Mouse (Mus musculus): ENCODE data around the gene Adcy10.

The Adcy10 gene

DNA sequence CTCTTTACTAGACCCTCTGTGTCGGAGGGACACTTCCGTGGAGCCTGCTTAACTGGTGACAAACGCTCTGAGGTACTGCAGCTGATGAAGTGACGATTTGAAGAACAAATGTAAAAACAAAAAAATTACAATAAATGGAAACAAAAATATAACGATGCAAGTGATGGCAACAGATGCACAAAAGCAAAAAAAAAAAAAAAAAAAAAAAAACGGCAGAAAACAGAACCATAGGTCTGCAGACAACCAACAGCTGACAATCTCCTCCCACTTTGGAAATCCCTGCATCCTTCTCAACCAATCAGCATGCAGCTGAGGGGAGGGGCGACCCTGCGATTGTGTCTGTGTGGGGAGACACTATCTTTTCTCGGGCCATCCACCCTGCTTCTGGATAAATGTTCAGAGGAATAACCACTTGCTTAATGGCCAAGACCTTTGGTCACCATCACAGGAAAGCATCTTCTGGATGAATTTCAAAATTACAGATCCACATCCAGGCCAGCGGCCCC lies 116.8 kb downstream of the Adcy10 start:
- no peak for DNase-seq (ENCODE audit: low read depth in 2 of 2, low spot score in 2 of 2)

DNA sequence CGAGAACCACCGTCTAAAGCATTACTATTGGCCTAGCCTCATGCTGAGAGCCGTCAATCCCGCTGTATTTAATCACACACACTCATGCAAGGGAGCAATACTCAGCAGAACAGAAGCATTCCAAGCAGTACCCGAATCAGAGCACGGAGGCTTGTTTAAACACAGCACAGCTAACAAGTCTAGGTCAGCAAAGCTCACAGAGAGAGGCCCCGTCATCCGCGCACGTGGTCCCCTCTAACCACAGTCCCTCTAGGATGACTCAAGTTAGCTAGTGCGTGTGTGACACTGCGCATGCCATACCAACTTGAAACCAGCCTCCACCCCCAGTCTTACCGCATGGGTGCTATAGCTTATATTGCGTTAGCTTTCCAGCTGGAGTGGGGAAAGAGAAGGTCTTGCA lies 118.2 kb downstream of the Adcy10 start:
- no peak for DNase-seq (ENCODE audit: low read depth in 2 of 2, low spot score in 2 of 2)

DNA sequence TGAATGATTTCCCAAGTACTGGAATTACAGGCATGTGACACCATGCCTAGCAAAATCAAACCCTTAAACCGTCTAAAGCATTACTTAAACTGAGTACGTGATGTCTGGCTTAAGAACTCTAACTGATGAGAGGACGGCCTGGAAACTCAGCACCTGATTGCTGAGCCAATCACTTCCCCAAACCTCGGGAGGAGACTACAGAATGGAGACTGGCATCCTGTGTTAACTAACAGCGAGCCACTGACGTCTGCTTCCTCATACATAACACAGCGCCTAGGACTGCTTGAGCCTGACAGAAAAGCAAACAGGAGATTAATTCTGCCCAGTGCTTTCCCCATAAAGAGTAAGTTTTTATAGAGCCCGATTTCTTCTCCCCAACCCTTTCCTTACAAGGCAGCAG lies 119.2 kb downstream of the Adcy10 start:
- DNase-seq (ENCODE audit: low read depth in 2 of 2, low spot score in 2 of 2): no peak

DNA sequence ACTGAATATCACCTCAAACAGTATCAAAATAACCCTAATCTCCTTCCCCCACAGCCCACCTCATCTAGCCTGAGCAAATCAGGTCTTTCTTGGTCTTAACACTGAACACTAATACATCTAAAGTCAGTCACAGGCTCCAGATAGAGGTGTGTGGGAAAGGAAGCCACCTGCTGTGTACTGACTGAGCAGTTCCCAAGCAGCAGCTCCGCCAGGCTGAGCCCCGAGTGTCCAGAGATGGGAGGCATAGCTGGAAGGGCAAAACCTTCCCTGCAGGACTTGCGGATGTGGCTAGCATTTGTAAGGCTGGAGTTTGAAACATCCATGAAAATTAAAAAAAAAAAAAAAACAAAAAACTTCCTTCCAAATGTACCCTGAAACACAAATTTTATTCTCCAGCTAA lies 120.1 kb downstream of the Adcy10 start:
- no peak for DNase-seq (ENCODE audit: low read depth in 2 of 2, low spot score in 2 of 2)

DNA sequence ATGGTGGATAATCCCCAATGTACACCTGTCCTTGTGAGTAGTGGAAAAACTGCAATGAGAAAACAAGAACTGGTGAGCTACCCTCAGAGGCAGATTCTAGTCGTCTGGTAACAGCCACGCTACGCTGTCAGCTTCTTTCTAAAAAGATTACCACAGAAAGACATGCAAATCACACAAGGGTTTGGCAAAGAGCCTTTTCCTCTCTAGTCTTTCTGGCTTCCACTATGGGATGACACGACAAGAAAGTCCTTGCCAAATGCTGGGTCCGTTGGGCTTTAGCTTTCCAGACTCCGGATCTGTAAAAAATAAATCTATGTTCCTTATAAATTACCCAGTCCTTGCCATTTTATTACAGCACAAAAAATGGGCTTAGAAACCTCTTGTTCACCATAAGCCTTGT lies 120.8 kb downstream of the Adcy10 start:
- DNase-seq (ENCODE audit: low read depth in 2 of 2, low spot score in 2 of 2): no peak

DNA sequence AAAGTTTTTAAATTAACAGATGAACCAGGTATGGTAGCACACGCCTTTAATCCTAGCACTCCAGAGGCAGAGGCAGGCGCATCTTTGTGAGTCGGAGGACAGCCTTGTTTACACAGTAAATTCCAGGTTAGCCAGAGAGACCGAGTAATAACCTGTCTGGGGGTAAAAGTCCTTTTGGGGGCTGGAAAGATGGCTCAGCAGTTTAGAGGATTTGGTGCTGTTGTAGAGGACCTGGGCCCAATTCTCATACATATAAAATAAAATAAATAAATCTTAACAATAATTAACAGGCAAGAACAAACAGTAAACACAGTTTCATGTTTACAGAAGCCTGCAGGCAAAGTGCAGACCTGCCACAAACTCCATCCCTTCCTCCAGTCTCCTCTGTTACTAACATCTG lies 123.9 kb downstream of the Adcy10 start:
- DNase-seq (ENCODE audit: low read depth in 2 of 2, low spot score in 2 of 2): no peak

DNA sequence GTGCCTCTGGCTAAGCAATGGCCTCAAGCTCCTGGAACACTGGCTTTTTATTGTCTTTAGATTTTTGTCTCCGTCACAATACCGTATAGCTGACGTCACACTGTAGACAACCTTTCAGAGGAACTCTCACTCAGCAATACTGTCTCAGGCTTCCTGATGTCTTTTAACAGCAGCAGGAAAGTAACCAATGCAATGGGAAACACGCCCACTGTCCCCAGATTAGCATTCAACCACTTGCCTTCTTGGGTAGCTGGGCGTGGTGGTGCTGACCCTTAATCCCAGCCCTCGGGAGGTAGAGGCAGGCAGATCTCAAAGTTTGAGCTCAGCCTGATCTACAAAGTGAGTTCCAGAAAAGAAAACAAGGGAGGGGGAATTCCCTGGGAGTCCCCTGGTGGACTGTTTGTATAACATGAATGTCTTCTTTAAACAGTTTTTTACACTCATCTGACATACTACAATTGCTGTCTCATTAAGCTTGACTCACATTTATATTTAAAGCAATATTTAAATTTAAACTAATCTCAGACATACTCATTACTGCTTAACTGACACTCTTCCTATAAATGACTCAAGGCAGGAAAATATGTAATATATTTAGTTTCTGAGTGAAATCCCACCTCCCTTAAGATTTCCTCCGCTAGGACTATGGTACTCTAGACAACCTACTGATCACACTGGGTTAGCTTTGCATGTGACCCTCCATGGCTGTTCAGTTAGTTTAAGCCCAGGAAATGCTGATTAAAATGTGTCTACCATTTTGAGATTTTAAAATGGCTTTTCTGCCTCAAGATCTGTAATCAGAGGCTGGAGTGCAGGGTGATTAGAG lies 124.7 kb downstream of the Adcy10 start:
- DNase-seq (ENCODE audit: low read depth in 2 of 2, low spot score in 2 of 2): no peak

DNA sequence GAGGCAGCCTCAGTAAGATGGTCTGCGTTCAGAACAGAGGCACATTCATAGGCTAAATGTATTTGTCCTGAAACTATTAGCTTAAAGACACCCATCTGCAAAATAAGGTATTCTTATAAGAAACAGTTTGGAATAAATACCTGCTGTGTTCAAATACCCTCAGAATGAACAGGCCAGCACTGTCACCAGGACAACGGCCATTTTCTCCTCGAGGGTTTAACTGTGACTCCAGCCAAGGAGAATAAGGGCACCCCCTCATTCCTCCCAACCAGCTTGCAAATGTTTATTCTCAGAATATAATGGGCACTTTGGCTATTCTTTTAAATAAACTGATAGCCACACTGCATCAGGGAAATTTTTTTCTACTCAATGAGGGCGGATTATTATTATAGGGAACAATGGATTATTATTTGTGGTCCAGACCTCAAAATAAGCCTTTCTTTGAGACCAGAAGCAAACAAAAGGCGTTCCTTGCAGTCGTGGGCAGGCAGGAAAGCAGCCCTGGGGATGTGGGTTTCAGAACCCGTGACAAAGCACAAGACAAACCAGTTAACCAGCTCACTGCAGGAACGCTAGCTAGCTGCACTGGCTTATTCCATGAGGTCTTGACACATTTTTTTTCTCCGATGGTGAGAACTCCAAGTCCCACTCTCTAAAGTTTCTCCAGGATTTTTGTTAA lies 125.5 kb downstream of the Adcy10 start:
- no peak for DNase-seq (ENCODE audit: low read depth in 2 of 2, low spot score in 2 of 2)

DNA sequence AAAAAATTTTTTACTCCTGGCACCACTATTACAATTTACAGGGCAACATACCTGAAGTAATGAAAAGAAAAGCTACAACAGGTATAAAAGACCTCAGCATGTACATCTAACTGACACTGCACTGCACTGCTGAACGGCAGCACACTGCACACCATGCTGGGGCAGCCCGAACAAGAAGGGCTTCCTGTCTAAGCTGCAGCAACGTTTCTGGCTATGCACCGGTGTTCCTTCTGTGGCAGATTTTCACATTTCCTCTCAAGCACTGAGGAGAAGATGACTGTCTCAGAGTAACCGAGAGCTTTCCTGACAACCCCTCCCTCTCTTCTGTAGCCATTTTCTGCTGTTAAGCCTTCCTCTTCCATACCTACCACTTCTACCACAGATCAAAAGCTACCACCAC lies 127.7 kb downstream of the Adcy10 start:
- DNase-seq (ENCODE audit: low read depth in 2 of 2, low spot score in 2 of 2): peak in 1 of 2 experiments; percentile 8

DNA sequence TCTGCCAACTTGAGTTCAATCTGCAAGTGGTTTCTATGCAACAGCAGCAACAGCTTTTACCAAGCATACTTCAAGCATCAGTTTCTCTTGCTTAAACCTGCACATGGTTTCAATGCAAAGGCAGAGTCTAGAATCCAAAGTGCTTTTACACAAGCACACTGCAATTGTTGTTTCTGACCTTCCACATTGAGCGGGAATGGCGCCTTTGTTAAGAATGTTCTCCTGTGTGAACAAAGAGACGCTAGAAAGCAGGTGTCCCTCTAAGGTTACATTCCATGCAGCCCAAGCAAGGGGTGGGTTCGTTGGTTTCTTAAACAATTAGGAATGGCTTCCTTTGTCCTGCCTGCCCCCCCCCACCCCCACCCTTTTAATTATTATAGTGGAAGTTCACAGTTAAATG lies 128.9 kb downstream of the Adcy10 start:
- no peak for DNase-seq (ENCODE audit: low read depth in 2 of 2, low spot score in 2 of 2)

DNA sequence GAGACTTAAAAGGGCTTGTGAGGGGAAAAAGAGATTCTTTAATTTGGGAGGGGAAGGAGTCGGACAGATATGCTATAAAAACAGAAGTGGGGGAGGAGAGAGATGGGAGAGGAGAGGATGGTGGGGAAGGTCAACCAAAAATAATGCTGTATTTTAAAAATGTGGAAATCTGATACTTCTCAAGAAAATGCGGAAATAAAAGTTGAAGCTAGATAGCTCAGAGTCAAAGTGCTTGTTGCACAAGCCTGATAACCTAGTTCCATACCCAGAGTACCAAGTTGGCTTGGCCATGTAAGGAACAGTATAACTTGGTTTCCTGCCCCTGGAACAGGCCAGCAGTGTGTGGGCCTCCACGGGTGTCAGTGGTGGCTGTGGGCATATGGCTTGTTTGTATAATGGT lies 129.8 kb downstream of the Adcy10 start:
- DNase-seq (ENCODE audit: low read depth in 2 of 2, low spot score in 2 of 2): no peak

DNA sequence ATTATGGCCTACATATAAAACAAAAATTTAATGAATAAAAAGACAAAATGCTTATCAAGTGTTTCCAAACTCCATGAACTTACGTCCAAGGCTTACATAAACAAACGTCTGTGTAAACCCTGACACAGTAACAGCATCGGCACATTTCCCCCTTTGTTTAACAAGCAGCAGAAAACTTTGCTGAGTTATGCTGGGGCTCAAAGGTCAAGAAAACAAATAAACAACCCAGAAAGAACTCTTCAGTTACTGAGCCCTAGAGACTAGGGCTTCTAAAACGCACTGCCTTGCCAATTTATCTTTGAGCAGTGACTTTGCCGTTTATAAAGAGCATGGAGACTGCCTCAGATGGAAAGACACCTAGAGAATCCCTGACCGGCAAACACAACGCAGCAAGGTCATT lies 131.7 kb downstream of the Adcy10 start:
- no peak for DNase-seq (ENCODE audit: low read depth in 2 of 2, low spot score in 2 of 2)

DNA sequence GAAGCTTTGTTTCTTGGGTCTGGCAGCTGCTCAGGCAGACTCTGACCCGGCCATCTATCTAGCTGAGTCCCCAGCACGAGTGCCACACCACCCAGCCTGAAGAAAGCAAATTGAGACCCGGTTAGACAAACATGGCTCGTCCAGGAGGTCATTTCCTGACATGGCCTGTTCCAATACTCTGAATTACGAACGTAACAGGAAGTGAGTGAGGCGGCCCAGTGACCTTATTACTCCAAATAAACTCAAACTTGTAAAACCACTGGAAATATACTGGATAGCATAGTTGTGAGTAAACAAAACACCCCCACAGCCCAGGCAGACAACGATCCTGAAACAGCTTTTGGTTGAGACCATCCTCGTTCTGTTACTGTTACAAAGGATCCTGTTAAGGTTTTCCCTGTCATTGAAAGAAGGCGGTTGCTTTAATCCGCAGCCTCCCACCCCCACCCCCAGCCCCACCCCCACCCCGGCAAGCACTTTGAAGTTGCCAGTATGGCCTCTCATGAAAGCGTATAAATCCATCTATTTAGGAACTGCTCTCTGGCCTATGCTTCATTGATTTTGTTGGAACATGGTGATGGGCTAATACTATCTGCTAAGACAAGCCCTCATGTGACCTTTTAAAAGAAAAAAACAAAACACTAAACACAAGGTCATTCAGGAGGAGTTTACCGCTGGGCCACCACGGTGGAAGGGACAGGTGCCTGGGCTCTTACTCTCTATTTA lies 132.3 kb downstream of the Adcy10 start:
- no peak for DNase-seq (ENCODE audit: low read depth in 2 of 2, low spot score in 2 of 2)

DNA sequence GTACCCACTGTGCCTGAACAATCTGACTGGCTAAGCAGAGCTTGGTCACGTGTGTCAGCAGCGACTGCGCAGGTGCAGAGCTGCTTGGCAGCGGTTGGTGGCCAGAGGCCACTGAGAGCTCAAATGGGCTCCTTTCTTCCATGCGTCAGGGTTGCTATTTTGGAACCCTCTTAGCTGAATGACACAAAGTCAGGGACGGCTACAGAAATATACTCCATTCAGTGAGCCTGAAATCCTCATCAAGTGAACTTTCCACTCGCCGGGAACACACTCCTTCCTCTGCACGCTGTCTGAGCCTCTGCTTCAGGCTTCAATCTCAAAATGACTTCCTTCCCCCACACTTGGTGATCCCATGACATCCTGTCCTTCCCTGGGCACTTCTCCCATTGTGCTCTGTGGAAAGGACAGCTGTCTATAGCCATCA lies 133.2 kb downstream of the Adcy10 start:
- DNase-seq (ENCODE audit: low read depth in 2 of 2, low spot score in 2 of 2): no peak

DNA sequence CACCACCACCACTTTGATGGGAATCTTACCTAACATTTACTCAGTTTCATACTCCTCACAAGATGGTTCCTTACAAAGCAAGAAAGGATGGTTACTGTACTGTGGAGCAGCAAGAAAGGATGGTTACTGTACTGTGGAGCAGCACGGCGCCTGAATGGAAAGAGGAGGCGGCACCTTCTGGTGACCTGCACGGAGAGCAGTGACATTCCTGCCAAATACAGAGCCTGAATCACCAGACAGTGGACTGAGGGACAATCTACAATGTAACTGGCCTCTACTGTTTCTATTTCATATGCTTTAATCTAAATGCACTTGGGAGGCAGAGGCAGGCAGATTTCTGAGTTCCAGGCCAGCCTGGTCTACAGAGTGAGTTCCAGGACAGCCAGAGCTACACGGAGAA lies 140.1 kb downstream of the Adcy10 start:
- DNase-seq (ENCODE audit: low read depth in 2 of 2, low spot score in 2 of 2): no peak

DNA sequence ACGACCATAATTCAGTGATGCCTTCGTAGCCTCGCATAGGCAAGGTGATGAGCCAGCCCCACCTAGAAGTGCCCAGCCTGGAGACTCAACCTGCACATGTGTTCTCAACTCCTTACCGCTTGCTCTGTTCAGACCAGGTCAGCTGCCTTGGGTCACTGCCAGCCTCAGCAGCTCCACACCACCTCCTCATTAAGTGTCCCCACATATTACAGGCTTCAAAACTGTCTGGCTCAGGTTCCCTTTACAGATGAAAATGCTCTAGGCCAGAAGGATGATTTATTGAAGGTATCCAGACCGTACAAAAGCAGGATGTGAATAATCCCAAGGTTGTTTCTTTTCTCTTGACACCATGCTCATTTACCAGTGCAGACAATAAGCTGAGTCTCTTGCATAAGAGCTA lies 140.9 kb downstream of the Adcy10 start:
- DNase-seq (ENCODE audit: low read depth in 2 of 2, low spot score in 2 of 2): no peak
